Mouse (Mus musculus) stomach, embryonic 16.5 days (tissue): ENCODE measurements around the gene Slc15a3. TPM values are rescaled to one million over a fixed set of nuclear protein-coding genes. Genes with fewer than 3 reads are reported as not detected.

Experiments used
- ATAC-seq: fragments of 200-750 bp; cut with Nextera tagmentation; 2 replicates; pipeline ENCODE4 v1.8.0; 2017; ENCODE audit warnings: moderate number of reproducible peaks, moderate TSS enrichment; ENCODE audit not compliant: insufficient read depth, low FRiP score
- H3K27ac ChIP-seq: fragments of 300-500 bp; sonication (generic); 2 replicates; pipeline ENCODE4 v1.5.1; 2014; ENCODE audit warnings: low read length
- H3K27me3 ChIP-seq: fragments of 300-500 bp; sonication (generic); 2 replicates; pipeline ENCODE4 v1.6.1; 2014; ENCODE audit warnings: low read length, control low read depth, mixed read lengths; ENCODE audit not compliant: control insufficient read depth, insufficient read depth
- H3K36me3 ChIP-seq: fragments of 300-500 bp; sonication (generic); 2 replicates; pipeline ENCODE4 v1.6.1; 2014; ENCODE audit warnings: low read length; ENCODE audit not compliant: control insufficient read depth, insufficient read depth
- H3K4me1 ChIP-seq: fragments of 300-500 bp; sonication (generic); 2 replicates; pipeline ENCODE4 v1.6.1; 2014; ENCODE audit warnings: low read length, control low read depth, mixed read lengths; ENCODE audit not compliant: control insufficient read depth, insufficient read depth
- H3K4me2 ChIP-seq: fragments of 300-500 bp; sonication (generic); 2 replicates; pipeline ENCODE4 v1.6.1; 2014; ENCODE audit warnings: low read depth, low read length, mixed read lengths
- H3K4me3 ChIP-seq: fragments of 300-500 bp; sonication (generic); replicated peaks from 2 replicates; pipeline ENCODE4 v1.5.1; 2014; ENCODE audit warnings: mild to moderate bottlenecking, low read length
- H3K9ac ChIP-seq: fragments of 300-500 bp; sonication (generic); 2 replicates; pipeline ENCODE4 v1.6.1; 2014; ENCODE audit warnings: low read length
- H3K9me3 ChIP-seq: fragments of 300-500 bp; sonication (generic); replicated peaks from 2 replicates; pipeline ENCODE4 v1.6.1; 2016; ENCODE audit warnings: low read length, control low read depth; ENCODE audit not compliant: control insufficient read depth
- WGBS: fragments of 180-500 bp; shearing (Covaris S2); extraction: QIAGEN DNeasy Blood & Tissue Kit; methylation state at CpG from one replicate; pipeline ENCODE4 v1.1.7; 2014; 5-methylcytosine and 5-hydroxymethylcytosine counted together
- polyA plus RNA-seq: library from polyadenylated mRNA; unstranded; fragments of >200 nt; fragmentation: Nextera tagmentation; extraction: Ambion mirVana; gene quantifications from 2 replicates; pipeline ENCODE4 v1.2.1, GENCODE M21; 2015

Slc15a3 gene
- polyA plus RNA-seq, 1 experiment from 2014 or later, result 0.70 TPM

DNA sequence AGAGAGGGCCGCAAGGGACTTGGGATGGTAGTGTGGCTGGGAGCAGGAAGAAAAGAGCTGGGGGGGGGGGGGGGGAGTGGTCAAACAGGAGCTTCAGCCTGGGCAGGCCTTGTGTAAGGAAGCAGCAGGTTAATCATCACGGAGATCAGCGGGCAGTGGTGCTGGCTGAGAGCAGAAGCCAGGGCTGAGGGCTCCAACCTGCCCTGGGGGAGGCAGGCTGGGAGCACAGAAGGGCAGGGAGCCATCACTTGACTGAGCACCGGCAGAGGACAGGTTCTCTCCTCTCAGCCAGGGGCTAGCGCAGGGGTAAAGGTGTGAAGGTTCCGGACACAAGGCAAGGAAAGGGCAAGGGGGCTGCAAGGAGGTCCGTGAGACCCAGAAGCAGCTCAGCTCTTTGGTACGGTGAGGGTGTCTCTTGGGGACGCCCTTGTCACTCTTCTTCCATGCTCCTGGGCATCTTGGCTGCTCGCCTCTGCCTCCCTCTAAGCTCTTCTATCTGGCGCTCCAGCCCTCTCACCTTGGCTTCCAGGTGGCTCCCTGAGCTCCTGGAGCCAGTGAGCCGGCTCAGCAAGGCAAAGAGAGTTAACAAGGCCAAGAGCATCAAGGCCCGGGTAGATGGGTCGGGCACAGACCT, 31.9 kb downstream of the Slc15a3 start:
- 73% methylated on average over 14 of the region's 14 CpGs for WGBS
- Histone ChIP-seq H3K9ac (no peak overlapping the region), H3K27ac (peak overlapping the region; percentile 92; the same call in 1 of the 2 replicates), H3K9me3 (no peaks in the 10 kb centered on the region), H3K4me1 (peaks cover 18% of the 10 kb centered on the region), H3K4me2 (no peak overlapping the region), H3K36me3 (peaks cover 33% of the 10 kb centered on the region), H3K27me3 (no peaks in the 10 kb centered on the region), H3K4me3 (no peak overlapping the region)
- no peak for ATAC-seq

DNA sequence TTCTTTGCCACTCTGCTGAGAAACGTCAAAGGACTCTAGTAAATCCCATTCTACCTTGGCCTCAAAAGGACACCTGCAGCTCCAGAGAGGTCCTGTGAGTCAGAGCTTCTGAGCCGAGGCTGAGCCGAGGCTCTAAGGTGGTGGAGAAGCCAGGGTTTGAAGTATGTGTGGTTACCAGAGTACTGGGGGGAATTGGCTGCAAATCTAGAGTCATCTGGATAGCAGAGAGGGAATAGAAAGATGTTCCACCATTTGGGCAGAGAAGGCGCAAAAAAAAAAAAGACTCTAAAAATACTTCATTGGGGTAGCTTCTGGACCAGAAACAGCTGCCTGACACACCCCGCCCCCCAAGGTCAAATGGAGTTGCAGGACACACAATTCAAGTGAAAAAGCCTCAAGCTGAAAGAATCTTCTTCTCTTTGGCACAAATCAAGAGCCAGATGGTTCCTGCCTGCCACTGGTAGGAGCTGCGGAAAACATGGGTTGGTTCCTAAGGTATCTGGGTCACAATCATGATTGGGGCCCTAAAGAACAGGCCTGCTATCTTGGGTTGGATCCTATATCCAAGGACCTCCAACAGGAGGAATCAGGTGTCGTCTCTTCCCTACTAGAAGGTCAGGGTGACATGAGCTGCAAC, 38.8 kb downstream of the Slc15a3 start:
- H3K4me2 ChIP-seq, result no peak overlapping the region
- 79% methylated on average over 7 of the region's 7 CpGs for WGBS
- no peak for ATAC-seq
- no peak overlapping the region for H3K27ac ChIP-seq
- no peak overlapping the region for H3K4me3 ChIP-seq
- H3K36me3 ChIP-seq, result peaks cover 8% of the 10 kb centered on the region
- no peaks in the 10 kb centered on the region for H3K27me3 ChIP-seq
- H3K9ac ChIP-seq, result no peak overlapping the region
- H3K9me3 ChIP-seq, result no peaks in the 10 kb centered on the region; the same call in 1 of the 2 replicates
- H3K4me1 ChIP-seq, result peaks cover 28% of the 10 kb centered on the region

DNA sequence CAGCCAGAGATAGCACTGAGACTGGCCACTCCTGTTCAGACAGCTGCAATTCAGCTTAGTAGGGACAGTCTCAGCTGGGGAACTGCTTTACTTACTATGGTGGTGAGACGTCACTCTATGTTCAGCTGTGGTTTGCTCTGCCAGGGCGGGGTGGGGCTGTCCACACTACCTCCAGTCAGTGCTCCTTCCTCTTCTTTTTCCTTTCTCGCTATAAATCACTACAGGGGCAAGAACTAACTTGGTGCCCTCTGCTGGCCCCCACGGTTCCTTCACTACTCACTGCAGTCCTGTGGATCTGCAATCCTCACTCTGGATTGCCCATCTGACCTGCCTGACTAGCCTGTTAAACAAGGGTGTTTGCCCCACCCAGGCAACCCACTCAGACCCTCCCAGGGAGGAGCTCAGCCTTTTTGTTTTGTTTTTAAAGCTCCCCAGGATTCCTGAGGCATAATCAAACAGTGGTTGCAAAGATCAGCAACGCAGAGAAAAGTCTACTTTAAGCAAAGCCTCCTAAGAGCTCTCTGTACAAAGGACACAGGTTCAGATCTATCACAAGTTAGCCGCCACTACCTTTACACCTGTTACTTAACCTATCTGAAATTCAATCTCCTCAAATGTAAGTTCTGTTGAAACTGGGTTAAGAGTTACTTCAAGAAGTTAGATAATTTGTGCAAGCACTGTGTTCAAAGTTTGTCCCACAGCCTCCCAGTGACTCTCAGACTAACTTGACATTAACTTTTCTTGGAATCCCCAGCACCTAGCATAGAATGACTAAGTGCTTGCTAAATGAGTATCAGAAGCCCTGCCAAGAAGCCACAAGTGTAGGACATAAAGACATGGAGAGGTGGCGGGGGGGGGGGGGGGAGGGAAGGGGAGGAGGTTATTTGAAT, 40.8 kb downstream of the Slc15a3 start:
- peak; percentile 78 for ATAC-seq
- WGBS, result 31% methylated on average over 7 of the region's 7 CpGs
- peak overlapping the region; percentile 86 for H3K9ac ChIP-seq
- peaks cover 28% of the 10 kb centered on the region for H3K4me1 ChIP-seq
- H3K4me2 ChIP-seq, result peak overlapping the region; percentile 93
- peaks cover 8% of the 10 kb centered on the region for H3K9me3 ChIP-seq
- no peaks in the 10 kb centered on the region for H3K36me3 ChIP-seq
- no peaks in the 10 kb centered on the region for H3K27me3 ChIP-seq
- peak overlapping the region; percentile 68 for H3K4me3 ChIP-seq
- H3K27ac ChIP-seq, result peak overlapping the region; percentile 96

DNA sequence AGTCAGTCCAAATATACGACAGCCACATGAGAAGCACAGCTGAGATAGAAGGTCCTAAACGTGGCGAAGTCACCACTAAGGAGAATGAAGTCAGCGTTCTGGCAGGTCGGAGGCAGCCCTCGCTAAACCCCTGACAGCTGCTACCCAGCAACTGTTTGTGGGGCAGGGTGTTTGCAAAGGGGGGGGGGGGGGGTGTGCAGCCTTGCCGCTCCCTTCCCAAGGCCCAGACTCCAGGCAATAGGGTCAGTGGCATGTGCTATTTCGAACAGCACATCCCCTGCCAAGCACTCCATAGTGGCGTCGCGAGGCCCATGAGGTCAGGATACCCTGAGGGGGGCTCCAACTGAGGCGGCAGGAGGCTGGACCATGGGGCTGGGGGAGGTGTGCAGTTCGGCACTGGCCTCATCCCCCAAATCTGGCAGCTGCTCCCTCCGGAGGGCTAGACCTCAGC, 41.5 kb downstream of the Slc15a3 start:
- under 1% methylated on average over 13 of the region's 14 CpGs for WGBS
- peak; percentile 43 for ATAC-seq
- Histone ChIP-seq H3K4me3 (peak overlapping the region; percentile 68), H3K4me1 (peaks cover 28% of the 10 kb centered on the region), H3K27me3 (no peaks in the 10 kb centered on the region), H3K4me2 (peak overlapping the region; percentile 93), H3K9ac (peak overlapping the region; percentile 86), H3K36me3 (no peaks in the 10 kb centered on the region), H3K27ac (peak overlapping the region; percentile 96), H3K9me3 (peaks cover 11% of the 10 kb centered on the region)

DNA sequence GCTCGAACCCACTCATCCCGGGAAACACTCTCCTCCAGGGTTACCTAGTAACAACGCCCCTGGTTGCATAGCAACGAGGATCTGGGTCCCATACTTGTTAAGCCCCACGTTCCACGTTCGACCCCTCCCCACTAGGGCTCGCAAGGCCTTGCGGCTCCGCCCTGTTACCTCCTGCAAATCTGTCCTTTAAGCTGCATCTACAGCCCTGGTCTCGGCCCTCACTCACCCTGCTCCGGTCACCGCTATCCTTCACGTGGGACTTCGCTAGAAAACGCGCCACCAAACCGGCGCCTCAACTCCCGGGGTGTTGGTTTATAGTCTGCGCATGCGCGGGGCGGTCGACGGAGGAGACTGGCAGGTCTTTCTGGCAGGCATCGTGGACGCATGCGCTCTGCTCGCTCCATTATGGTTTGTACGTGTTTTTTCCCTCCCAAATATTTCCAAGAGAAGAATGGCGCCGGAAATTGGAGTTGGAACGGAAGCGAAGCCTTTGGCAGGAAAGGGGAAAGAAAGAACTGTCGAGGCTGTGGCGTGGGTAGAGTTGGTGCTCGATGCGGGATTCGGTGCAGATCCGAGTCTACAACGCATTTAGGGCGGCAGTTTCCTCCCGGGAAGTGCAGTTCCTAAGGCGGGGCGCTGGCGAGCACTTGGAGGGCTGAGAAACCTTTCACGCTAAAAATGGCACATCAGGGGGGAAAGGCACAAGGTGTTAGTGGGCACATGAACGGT, 42.1 kb downstream of the Slc15a3 start, which contains the start of gene Tmem109:
Gene Tmem109, minus strand, starts transcription at position 576 of the 729 bp plus-strand sequence.
- WGBS, result under 1% methylated on average over 49 of the region's 49 CpGs
- peaks cover 12% of the 10 kb centered on the region for H3K9me3 ChIP-seq
- peak within 1 kb of the TSS; percentile 68 for H3K4me3 ChIP-seq
- no peaks in the 10 kb centered on the region for H3K36me3 ChIP-seq
- peak; percentile 89 for ATAC-seq
- H3K4me2 ChIP-seq, result peak within 1 kb of the TSS; percentile 93
- peaks cover 28% of the 10 kb centered on the region for H3K4me1 ChIP-seq
- no peaks in the 10 kb centered on the region for H3K27me3 ChIP-seq
- peak within 1 kb of the TSS; percentile 96 for H3K27ac ChIP-seq
- H3K9ac ChIP-seq, result peak within 1 kb of the TSS; percentile 86

DNA sequence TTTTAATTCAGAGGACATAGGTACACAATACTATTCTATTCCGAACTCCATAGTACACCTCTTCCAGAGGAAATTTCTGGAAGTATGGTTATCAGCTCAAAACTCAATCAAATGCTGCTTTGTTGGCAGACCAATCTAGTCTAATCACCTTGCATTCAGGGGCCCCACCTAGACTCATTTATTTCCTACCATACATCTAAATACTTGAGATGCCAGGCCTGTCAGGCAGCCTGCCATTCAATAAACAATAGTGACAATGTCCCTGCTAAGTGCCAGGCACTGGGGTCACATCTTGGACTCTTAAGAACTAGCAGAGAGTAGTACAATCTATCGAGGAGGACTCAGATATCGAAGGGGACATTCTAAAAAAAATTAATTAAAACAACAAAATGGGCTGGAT, 52.7 kb downstream of the Slc15a3 start:
- no peak overlapping the region for H3K9ac ChIP-seq
- WGBS, result 77% methylated on average over 3 of the region's 3 CpGs

DNA sequence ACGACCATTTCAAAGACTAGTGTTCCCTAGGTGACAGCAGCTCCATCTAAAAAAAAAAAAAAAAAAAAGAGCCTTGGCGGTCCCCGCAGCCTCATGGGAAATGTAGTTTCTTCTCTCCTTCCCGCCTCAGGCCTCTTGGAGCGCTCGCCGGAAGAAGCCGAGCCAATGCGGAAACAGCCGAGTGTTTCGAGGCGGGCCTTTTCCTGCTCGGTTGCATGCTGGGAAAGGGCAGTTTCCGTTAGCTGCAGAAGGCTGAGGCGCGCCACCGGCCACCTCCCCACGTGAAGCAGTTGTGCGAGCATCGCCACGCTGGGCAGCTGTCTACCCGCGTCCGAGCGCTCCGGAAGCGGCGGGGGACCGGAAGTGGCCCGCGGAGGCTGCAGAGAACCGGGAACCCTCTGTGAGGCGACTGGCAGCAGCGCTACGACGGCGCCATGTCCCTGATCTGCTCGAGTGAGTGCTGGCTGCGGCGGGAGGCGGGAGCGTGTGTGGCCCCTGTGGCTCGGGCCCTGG, 55.5 kb downstream of the Slc15a3 start, which contains the start of gene Prpf19:
Gene Prpf19, plus strand, starts transcription at position 216 of the 513 bp plus-strand sequence.
- Histone ChIP-seq H3K9me3 (no peaks in the 10 kb centered on the region), H3K9ac (peak within 1 kb of the TSS; percentile 92), H3K36me3 (peaks cover under 1% of the 10 kb centered on the region; the same call in 1 of the 2 replicates), H3K4me3 (peak within 1 kb of the TSS; percentile 93), H3K4me1 (peaks cover 17% of the 10 kb centered on the region), H3K27me3 (no peaks in the 10 kb centered on the region), H3K4me2 (peak within 1 kb of the TSS; percentile 89), H3K27ac (peak within 1 kb of the TSS; percentile 94)
- under 1% methylated on average over 43 of the region's 43 CpGs for WGBS
- ATAC-seq, result peak; percentile 95

More for the DNA sequence above, 52.7 kb downstream of the Slc15a3 start:
- Histone ChIP-seq H3K27ac (no peak overlapping the region), H3K9me3 (no peaks in the 10 kb centered on the region), H3K4me2 (no peak overlapping the region), H3K4me1 (peaks cover 14% of the 10 kb centered on the region), H3K4me3 (no peak overlapping the region), H3K27me3 (no peaks in the 10 kb centered on the region), H3K36me3 (no peaks in the 10 kb centered on the region)
- ATAC-seq, result no peak

DNA sequence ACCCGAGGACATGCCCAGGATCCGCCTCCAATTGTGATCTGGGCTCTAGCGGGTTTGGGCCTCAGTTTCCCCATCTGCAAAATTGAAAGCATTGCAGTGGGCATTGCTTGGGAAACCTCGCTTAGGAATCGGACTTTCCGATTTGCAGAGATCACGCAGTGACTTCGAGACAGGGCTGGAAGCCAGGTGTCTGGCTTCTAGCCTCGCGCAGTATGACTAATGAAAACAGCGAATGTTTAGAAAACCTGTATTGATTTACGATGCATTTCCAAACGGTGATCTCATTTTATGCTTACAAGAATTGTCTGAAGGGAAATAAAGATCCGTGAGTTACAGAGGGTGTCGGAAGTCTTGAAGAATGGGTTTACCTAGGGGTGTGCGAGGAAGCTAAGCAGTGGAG, 56.2 kb downstream of the Slc15a3 start:
- Histone ChIP-seq H3K4me3 (peak overlapping the region; percentile 93), H3K9me3 (no peaks in the 10 kb centered on the region), H3K4me1 (peaks cover 17% of the 10 kb centered on the region), H3K36me3 (peaks cover 7% of the 10 kb centered on the region; the same call in 1 of the 2 replicates), H3K4me2 (peak overlapping the region; percentile 89), H3K27ac (peak overlapping the region; percentile 94), H3K27me3 (no peaks in the 10 kb centered on the region), H3K9ac (peak overlapping the region; percentile 92)
- under 1% methylated on average over 16 of the region's 16 CpGs for WGBS
- ATAC-seq, result peak; percentile 14; the same call in 1 of the 2 replicates
